Mouse (Mus musculus) brain, adult 2 months (tissue): Measurements from ENCODE around the gene Psme3.

Experiments used
- DNase-seq: peaks from one replicate; pipeline ENCODE4 v3.0.0; 2011; ENCODE audit warnings: low read depth, low spot score

The Psme3 gene

GRCm38 (mm10) chr11:101315665-101316500 lies at the start of gene Psme3:
Gene Psme3, plus strand, starts transcription at chr11:101316213.
- peak; percentile 97 for DNase-seq

GRCm38 (mm10) chr11:101269577-101270116 lies 46.4 kb upstream of the Psme3 start:
- peak; percentile 57 for DNase-seq

DNA sequence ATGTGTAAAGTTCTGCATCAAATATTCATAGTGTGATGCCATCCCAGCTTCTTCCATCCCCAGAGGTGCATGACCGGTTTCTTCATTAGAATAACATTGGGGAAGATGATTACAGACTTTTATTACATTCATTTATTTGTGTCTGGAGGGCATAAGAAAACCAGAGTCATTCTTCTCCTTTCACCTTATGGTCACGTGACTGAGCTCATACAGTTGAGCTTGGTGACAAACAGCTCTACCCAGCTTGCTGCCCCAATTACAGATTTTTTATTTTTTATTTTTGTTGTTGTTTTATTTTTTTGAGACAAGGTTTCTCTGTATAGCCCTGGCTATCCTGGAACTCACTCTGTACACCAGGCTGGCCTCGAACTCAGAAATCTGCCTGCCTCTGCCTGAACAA lies 43.6 kb upstream of the Psme3 start:
- DNase-seq = no peak

- no peak for DNase-seq
Measured at GRCm38 (mm10) chr11:101275309-101275708, 40.7 kb upstream of the Psme3 start.

DNA sequence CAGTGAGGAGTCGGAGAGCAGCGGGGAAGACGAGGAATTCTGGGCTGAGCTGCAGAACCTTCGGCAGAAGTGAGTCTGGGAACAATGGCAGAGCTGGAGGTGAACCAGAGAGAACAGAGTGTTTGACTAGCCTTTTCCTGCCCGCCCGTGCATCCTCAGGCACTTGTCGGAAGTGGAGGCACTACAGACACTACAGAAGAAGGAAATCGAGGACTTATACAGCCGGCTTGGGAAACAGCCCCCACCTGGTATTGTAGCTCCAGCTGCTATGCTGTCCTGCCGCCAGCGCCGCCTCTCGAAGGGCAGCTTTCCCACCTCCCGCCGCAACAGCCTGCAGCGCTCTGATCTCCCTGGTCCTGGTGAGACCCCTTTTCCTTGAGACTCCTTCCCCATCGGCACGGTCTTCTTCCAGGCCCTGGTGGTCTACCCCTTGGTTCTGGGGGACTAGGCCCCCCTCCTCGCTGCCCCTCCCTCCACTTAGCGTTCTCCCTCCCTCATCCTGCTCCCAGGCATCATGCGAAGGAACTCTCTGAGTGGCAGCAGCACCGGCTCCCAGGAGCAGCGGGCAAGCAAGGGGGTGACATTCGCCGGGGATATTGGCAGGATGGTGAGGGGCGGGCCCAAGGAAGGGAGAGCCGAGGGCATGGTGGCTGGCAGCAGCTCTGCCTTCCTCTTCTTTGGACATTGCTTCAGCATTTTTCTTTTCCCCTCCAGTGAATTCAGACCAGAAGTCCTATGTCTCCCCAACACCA lies 39.5 kb upstream of the Psme3 start:
- no peak for DNase-seq

- peak; percentile 70 for DNase-seq
Measured at GRCm38 (mm10) chr11:101277381-101278222, 38.4 kb upstream of the Psme3 start.

GRCm38 (mm10) chr11:101278223-101279192 lies 37.5 kb upstream of the Psme3 start, which contains the start of the genes Cntd1 and Coa3:
Gene Cntd1, plus strand, starts transcription at chr11:101279012.
Gene Coa3, minus strand, starts transcription at chr11:101279114.
- peak; percentile 98 for DNase-seq

DNA sequence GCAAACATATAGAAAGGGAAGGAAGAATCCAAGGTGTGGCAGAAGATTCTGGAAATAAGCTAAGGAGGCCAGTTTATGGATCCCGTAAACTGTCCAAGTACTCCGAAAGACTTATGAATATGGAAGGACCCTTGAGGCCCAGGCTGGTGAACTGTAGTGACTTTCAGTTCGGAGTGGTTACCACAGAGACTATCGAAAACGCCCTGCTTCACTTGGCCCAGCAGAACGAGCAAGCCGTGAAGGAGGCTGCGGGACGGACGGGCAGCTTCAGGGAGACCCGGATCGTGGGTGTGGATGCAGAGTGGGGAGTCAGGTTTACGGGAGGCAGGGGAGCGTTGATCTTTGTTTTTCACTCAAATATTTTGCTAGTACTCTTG lies 36.8 kb upstream of the Psme3 start:
- no peak for DNase-seq

DNA sequence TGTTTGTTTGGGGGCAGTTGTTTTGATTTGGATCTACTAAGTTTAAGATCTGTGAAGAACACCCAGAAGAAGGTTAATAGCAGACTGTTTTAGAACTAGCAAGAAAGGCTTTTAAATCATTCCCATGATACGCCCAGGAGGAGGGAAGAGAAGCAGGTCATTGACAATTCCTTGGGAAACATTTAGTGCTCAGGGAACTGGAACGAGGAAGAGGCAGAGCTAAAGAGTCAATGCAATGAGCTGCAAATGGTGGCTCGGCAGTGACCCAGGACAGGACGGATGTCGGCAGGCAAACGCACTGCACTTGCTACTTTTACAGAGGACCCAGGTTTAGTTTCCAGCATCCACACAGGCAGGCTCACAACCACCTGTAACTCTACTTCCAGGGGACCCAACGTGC lies 35.2 kb upstream of the Psme3 start:
- DNase-seq = no peak

DNA sequence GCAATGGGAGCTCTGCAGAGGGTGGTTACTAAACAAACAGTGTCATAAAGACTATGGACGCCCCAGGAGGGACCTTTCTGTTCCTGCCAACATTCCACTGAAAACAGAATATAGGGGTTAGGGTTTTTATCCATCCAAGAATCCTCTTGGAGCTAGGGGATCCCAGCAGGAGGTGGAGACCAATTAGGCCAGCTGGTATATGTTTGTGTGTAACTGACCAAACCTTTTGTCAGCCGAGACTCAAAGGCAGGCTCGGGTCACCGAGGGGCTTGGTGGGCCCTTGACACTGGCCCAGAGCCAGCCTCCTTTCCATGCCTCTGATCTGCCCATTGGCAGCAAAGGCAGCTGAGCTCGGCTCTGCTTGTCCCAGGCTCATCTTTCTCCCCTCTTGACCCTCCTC lies 33.1 kb upstream of the Psme3 start:
- no peak for DNase-seq

GRCm38 (mm10) chr11:101283805-101284204 lies 32.2 kb upstream of the Psme3 start:
- no peak for DNase-seq

DNA sequence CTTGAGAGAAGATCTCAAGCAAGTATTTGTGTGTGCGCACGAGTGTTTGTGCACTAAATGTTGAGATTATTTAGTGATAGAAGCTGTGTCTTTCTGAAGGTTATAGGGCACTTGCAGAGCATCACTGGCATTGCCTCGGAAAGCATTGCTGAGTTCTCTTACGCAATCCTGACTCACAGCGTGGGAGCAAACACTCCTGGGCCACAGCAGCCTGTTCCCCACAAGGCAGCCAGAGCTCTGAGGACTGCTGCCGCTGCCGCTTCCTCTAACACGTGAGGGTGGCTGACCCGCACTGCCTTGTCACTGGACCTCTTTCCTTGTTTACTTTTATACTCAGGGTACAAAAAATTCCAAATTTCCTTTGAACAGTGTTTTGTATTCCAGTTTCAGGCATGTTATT lies 28.7 kb upstream of the Psme3 start:
- DNase-seq = peak; percentile 70

- no peak for DNase-seq
Measured at GRCm38 (mm10) chr11:101291231-101291630, 24.8 kb upstream of the Psme3 start.

DNA sequence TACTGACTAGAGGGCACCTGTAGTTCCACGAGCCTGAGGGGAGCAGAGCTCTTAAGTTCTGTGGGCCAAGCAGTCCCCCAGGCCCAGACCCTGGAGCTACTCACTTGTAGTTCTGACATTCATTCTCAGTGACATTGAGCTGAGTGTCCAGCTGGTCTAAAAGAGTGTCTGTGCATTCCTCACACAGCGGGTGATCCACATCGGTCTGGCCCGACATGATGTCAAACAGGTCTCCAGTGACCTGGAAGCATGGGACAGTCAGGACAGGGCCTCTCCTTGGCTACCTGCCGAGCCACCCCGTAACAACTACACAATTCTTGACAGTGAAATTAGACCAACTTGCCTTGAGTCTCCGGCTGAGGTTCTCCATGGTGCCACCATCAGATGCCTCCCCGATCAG lies 20.8 kb upstream of the Psme3 start:
- no peak for DNase-seq

- no peak for DNase-seq
Measured at GRCm38 (mm10) chr11:101300881-101301280, 15.1 kb upstream of the Psme3 start.

DNA sequence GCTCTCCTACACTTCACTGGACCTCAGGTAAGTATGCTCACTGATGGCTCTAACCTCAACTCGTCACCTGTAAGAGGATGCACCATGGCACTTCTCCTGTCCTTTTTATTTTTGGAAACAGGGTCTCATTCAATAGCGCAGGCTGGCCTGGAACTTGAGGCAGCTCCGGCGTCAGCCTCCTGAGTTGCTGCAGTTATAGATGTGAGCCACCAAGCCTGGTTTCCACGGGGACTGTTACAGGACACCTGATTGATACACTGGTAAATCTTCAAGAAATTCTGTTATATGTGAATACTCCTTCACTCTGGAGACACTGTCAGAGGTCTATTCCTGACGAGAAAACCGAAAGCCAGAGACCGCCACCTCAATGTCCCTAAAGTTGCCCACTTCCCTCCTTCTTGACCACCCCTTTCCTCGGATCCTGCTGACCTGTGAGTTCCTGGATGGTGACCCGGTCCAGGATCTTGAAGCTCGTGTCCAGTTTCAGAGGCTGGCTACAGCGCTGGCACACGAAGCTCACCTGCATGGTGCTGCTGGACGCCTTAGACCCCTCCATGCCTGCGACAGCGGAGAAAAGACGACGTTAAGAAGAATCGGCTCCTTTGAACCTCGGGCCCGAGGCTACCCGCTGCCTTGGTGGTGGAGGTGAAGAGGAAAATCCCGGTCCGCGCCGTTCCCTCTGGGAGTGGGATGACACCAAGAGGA lies 14.6 kb upstream of the Psme3 start:
- no peak for DNase-seq

DNA sequence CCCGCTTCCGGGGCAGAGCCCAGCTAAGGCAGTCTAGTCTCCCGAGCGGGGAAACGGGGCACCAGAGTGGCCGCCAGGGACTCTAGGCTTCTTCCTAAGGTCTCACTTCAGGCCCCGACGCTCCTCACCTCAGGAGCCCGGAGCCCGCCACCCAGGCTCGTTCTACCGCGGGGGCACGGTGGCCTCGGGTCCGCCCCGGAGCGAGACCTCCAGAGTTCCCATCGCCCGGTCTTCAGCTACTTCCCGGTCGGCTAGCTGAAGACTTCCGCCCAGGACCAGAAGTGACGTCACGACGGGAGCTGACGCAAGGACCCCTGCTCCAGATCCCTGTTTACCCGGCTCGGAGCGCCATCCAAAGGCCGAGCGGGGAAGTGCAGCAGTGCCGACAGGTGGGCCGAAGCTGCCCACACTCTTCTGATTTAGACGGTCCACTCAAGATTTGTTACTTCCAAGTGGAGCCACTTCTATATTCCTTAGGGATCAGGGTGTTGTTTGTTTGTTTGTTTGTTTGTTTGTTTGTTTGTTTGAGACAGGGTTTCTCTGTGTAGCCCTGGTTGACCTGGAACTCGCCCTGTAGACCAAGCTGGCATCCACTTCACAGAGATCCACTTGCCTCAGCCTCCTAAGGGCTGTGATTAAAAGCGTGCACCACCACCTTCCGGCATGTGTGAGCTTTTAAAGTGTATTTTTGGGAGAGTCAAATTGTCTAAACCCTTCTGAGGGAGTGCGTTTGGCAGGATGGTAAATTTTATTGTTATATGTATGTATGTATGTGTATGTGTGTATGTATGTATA lies 13.8 kb upstream of the Psme3 start, which contains the start of gene Becn1:
TSS of gene Becn1 (minus strand) at position 283 of the 795 bp plus-strand sequence.
- DNase-seq = peak; percentile 98

DNA sequence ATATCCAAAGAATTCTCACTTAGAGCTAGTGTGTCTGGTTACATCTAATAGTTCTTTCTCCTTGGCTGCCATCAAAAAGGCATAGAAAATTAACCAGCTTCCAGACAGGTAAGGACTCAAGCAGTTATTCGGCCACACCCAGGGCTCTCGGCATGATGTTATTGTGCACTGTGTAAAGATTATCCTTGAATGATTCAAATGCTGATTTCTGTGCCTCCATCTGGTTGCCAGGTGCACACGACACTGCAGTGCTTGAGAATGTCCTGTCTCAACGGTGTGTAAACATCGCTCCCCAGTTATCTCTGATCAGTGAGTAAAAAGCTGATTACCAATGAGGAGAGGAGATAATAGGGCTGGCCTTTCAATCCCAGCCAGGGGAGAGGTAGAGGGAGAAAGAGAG lies 8.3 kb upstream of the Psme3 start:
- no peak for DNase-seq

DNA sequence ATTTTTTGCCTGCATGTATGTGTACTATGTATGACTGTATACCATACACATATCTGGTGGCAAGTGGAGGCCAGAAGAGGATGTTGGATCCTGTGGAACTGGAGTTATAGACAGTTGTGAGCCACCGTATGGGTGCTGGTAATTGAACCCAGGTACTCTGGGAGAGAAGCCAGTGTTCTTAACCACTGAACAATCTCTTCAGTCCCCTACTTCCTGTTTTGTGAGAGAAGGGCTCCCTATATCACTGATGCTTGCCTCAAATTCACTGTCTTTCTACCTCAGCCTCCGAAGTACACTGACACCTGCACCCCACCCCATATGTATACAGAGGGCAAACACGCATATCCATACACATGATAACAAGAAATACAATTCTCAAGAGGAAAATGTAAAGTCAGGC lies 4.9 kb upstream of the Psme3 start:
- DNase-seq = no peak
